21 mouse cellular contexts compared by ENCODE assay signal in genomic region chr2:116322039-116322770, GRCm38 (mm10).
DNase-seq lines count a peak whose midpoint lies in the region; ATAC-seq lines count a peak whose summit lies in the region.
"Had no signal": no experiment of that assay in that cellular context is flagged by ENCODE, and none has a peak within 500 bp of the region (broad histone marks: within the 10 kb centered on the region; RNA-seq: fewer than 3 reads in every experiment).

No protein-coding gene starts in this region.

- DNase-seq in hindbrain, embryonic 10.5 days (ENCODE audit: low spot score), result no peak
- DNase-seq in brain, adult 2 months (ENCODE audit: low read depth, low spot score), result peak; percentile 10
- DNase-seq in midbrain, embryonic 14.5 days, result peak; percentile 46
- DNase-seq in right cerebral cortex, postnatal 25 days, result no peak
- no peak for DNase-seq in Muller cell, postnatal 12 days (ENCODE audit: inconsistent ontology term)
- DNase-seq: adrenal gland, postnatal 14 days; cerebellum, adult 18-20 months; cerebellum, postnatal 25 days; embryo, embryonic 11 days; gastrocnemius, adult 2 months; heart, adult 11 months; heart, postnatal 36 days; kidney, postnatal 36 days; thymus, adult 18-20 months had no signal

- no peaks in the 10 kb centered on the region for H3K9me3 ChIP-seq in hindbrain, embryonic 12.5 days (replicated peaks)
- H3K9me3 ChIP-seq in hindbrain, embryonic 10.5 days, result no peaks in the 10 kb centered on the region
- no peaks in the 10 kb centered on the region for H3K9me3 ChIP-seq in forebrain, embryonic 13.5 days (replicated peaks)
- H3K9me3 ChIP-seq in midbrain, embryonic 14.5 days (ENCODE audit: control insufficient read depth, low read length), result no peaks in the 10 kb centered on the region
- H3K9me3 ChIP-seq: lung, embryonic 15.5 days; neural tube, embryonic 13.5 days had no signal

- H3K4me1 ChIP-seq in hindbrain, embryonic 12.5 days, result peaks cover 9% of the 10 kb centered on the region
- peaks cover 17% of the 10 kb centered on the region for H3K4me1 ChIP-seq in hindbrain, embryonic 10.5 days (replicated peaks)
- peaks cover 50% of the 10 kb centered on the region for H3K4me1 ChIP-seq in forebrain, embryonic 13.5 days
- H3K4me1 ChIP-seq in midbrain, embryonic 14.5 days (ENCODE audit: control insufficient read depth, insufficient read depth, low read length), result peaks cover 28% of the 10 kb centered on the region
- H3K4me1 ChIP-seq: lung, embryonic 15.5 days had no signal

- H3K27me3 ChIP-seq in hindbrain, embryonic 12.5 days, result no peaks in the 10 kb centered on the region
- no peaks in the 10 kb centered on the region for H3K27me3 ChIP-seq in hindbrain, embryonic 10.5 days (ENCODE audit: insufficient read depth, poor library complexity, severe bottlenecking)
- H3K27me3 ChIP-seq in forebrain, embryonic 13.5 days, result no peaks in the 10 kb centered on the region
- no peaks in the 10 kb centered on the region for H3K27me3 ChIP-seq in midbrain, embryonic 14.5 days (ENCODE audit: control insufficient read depth, insufficient read depth, low read length)
- H3K27me3 ChIP-seq: lung, embryonic 15.5 days; neural tube, embryonic 13.5 days had no signal

- no peak overlapping the region for H3K9ac ChIP-seq in hindbrain, embryonic 12.5 days
- H3K9ac ChIP-seq in forebrain, embryonic 13.5 days, result no peak overlapping the region
- H3K9ac ChIP-seq in midbrain, embryonic 14.5 days (replicated peaks; ENCODE audit: low read length), result no peak overlapping the region
- H3K9ac ChIP-seq: lung, embryonic 15.5 days; neural tube, embryonic 13.5 days had no signal

- 56% methylated on average over 14 of the region's 14 CpGs for WGBS in hindbrain, embryonic 12.5 days
- 69% methylated on average over 14 of the region's 14 CpGs for WGBS in hindbrain, embryonic 10.5 days
- WGBS in forebrain, embryonic 13.5 days, result 24% methylated on average over 14 of the region's 14 CpGs
- WGBS in midbrain, embryonic 14.5 days, result 33% methylated on average over 14 of the region's 14 CpGs

- H3K36me3 ChIP-seq in hindbrain, embryonic 12.5 days, result no peaks in the 10 kb centered on the region
- H3K36me3 ChIP-seq in hindbrain, embryonic 10.5 days, result no peaks in the 10 kb centered on the region
- no peaks in the 10 kb centered on the region for H3K36me3 ChIP-seq in forebrain, embryonic 13.5 days (ENCODE audit: poor library complexity, severe bottlenecking)
- H3K36me3 ChIP-seq in midbrain, embryonic 14.5 days (ENCODE audit: control insufficient read depth, insufficient read depth, low read length), result no peaks in the 10 kb centered on the region
- H3K36me3 ChIP-seq: G1E; lung, embryonic 15.5 days; neural tube, embryonic 13.5 days had no signal

- H3K4me3 ChIP-seq in hindbrain, embryonic 12.5 days, result no peak overlapping the region
- no peak overlapping the region for H3K4me3 ChIP-seq in hindbrain, embryonic 10.5 days
- H3K4me3 ChIP-seq in forebrain, embryonic 13.5 days, result no peak overlapping the region
- H3K4me3 ChIP-seq in midbrain, embryonic 14.5 days (replicated peaks; ENCODE audit: low read depth, low read length), result no peak overlapping the region
- H3K4me3 ChIP-seq: gastrocnemius, adult 2 months; lung, embryonic 15.5 days; neural tube, embryonic 13.5 days had no signal

- H3K27ac ChIP-seq in hindbrain, embryonic 12.5 days, result peak overlapping the region; percentile 52
- H3K27ac ChIP-seq in hindbrain, embryonic 10.5 days, result no peak overlapping the region
- H3K27ac ChIP-seq in forebrain, embryonic 13.5 days, result peak overlapping the region; percentile 45
- H3K27ac ChIP-seq in midbrain, embryonic 14.5 days (replicated peaks; ENCODE audit: low read depth, low read length), result peak overlapping the region; percentile 43; the same call in 1 of the 2 replicates
- H3K27ac ChIP-seq: gastrocnemius, adult 2 months; lung, embryonic 15.5 days; neural tube, embryonic 13.5 days had no signal

- H3K4me2 ChIP-seq in hindbrain, embryonic 12.5 days (replicated peaks), result no peak overlapping the region
- peak overlapping the region; percentile 1; the same call in 1 of the 2 replicates for H3K4me2 ChIP-seq in forebrain, embryonic 13.5 days
- no peak overlapping the region for H3K4me2 ChIP-seq in midbrain, embryonic 14.5 days (ENCODE audit: low read length)
- H3K4me2 ChIP-seq: liver, embryonic 11.5 days; lung, embryonic 15.5 days; neural tube, embryonic 13.5 days had no signal

- ATAC-seq in hindbrain, embryonic 12.5 days (ENCODE audit: low FRiP score), result peak; percentile 49; the same call in 1 of the 2 replicates
- ATAC-seq in forebrain, embryonic 13.5 days, result peak; percentile 64
- no peak for ATAC-seq in midbrain, embryonic 14.5 days (ENCODE audit: low FRiP score, low TSS enrichment)
- no peak for ATAC-seq in erythroblast, adult 5-6 weeks (replicated peaks; ENCODE audit: low FRiP score, poor library complexity, severe bottlenecking)

Comparison
In these comparisons a context has a peak if more than half of its experiments do, and no peak if none do; other contexts are left out.
1. ATAC-seq: peak in hindbrain, embryonic 12.5 days (single experiment) and forebrain, embryonic 13.5 days (single experiment); none in midbrain, embryonic 14.5 days (single experiment) and erythroblast, adult 5-6 weeks (single experiment).
2. DNase-seq: peak in brain, adult 2 months (single experiment) and midbrain, embryonic 14.5 days (single experiment); none in hindbrain, embryonic 10.5 days (single experiment), right cerebral cortex, postnatal 25 days (single experiment) and Muller cell, postnatal 12 days (single experiment).